Mouse (Mus musculus): ENCODE measurements around the gene Numb.

- no peak for TF ChIP-seq GATA1 (IDR thresholded peaks at IDR 0.05; ENCODE audit: borderline replicate concordance, low read length)
- TF ChIP-seq FLI1 (IDR thresholded peaks at IDR 0.05; ENCODE audit: low read length): no peak
These were observed 73.0 kb downstream of the Numb start for GRCm38 (mm10) chr12:83848595-83849231.

Data from megakaryocyte, embryonic 14.5 days (primary cell).